Mouse (Mus musculus): ENCODE data around the gene Ube2g1. TPM values are rescaled to one million over a fixed set of nuclear protein-coding genes. Genes with fewer than 3 reads are reported as not detected.
A peak's percentile ranks its signal among the peaks of the same experiment; 100 is the strongest.
"Not testable (repeated sequence)": the region's sequence is repeated elsewhere in the genome, so short reads cannot be mapped to it uniquely, and the experiment has no call there.

The Ube2g1 gene
- polyA plus RNA-seq, 1 experiment from 2014 or later, result 85.6 TPM

- H3K9me3 ChIP-seq (replicated peaks), result no peaks in the 10 kb centered on the region
- no peaks in the 10 kb centered on the region for H3K27me3 ChIP-seq (ENCODE audit: low read depth, poor library complexity, severe bottlenecking)
- DNase-seq (ENCODE audit: low spot score), result no peak
- H3K4me1 ChIP-seq, result peaks cover 27% of the 10 kb centered on the region
- no peak overlapping the region for H3K27ac ChIP-seq
- peaks cover 25% of the 10 kb centered on the region for H3K36me3 ChIP-seq
- H3K4me3 ChIP-seq, result no peak overlapping the region
Observed at GRCm38 (mm10) chr11:72686697-72687096, 79.6 kb downstream of the Ube2g1 start.

- Histone ChIP-seq H3K4me1 (peaks cover 27% of the 10 kb centered on the region), H3K27me3 (ENCODE audit: low read depth, poor library complexity, severe bottlenecking) (no peaks in the 10 kb centered on the region), H3K9me3 (replicated peaks) (no peaks in the 10 kb centered on the region), H3K27ac (no peak overlapping the region), H3K36me3 (peaks cover 19% of the 10 kb centered on the region), H3K4me3 (no peak overlapping the region)
- no peak for DNase-seq (ENCODE audit: low spot score)
- 16% methylated on average over 5 of the region's 5 CpGs for WGBS
Observed at GRCm38 (mm10) chr11:72688242-72688641, 81.2 kb downstream of the Ube2g1 start.

GRCm38 (mm10) chr11:72689115-72689514 lies 82.0 kb downstream of the Ube2g1 start:
- no peak for DNase-seq (ENCODE audit: low spot score)
- no peaks in the 10 kb centered on the region for H3K9me3 ChIP-seq (replicated peaks)
- no peaks in the 10 kb centered on the region for H3K27me3 ChIP-seq (ENCODE audit: low read depth, poor library complexity, severe bottlenecking)
- H3K27ac ChIP-seq, result peak overlapping the region; percentile 94
- H3K36me3 ChIP-seq, result peaks cover 15% of the 10 kb centered on the region
- H3K4me3 ChIP-seq, result peak overlapping the region; percentile 89
- 76% methylated on average over 3 of the region's 3 CpGs for WGBS
- H3K4me1 ChIP-seq, result peaks cover 27% of the 10 kb centered on the region

GRCm38 (mm10) chr11:72689551-72690510 lies 82.7 kb downstream of the Ube2g1 start, which contains the start of gene Ankfy1:
Gene Ankfy1, plus strand, starts transcription at chr11:72690006.
- peak within 1 kb of the TSS; percentile 94 for H3K27ac ChIP-seq
- WGBS, result under 1% methylated on average over 56 of the region's 56 CpGs

GRCm38 (mm10) chr11:72692353-72692752 lies 85.3 kb downstream of the Ube2g1 start:
- H3K4me3 ChIP-seq, result no peak overlapping the region
- 94% methylated on average over 4 of the region's 4 CpGs for WGBS
- H3K36me3 ChIP-seq, result peaks cover 20% of the 10 kb centered on the region
- no peaks in the 10 kb centered on the region for H3K27me3 ChIP-seq (ENCODE audit: low read depth, poor library complexity, severe bottlenecking)
- H3K9me3 ChIP-seq (replicated peaks), result no peaks in the 10 kb centered on the region
- H3K4me1 ChIP-seq, result peaks cover 27% of the 10 kb centered on the region
- no peak overlapping the region for H3K27ac ChIP-seq
- no peak for DNase-seq (ENCODE audit: low spot score)

More at GRCm38 (mm10) chr11:72689551-72690510, 82.7 kb downstream of the Ube2g1 start, which contains the start of gene Ankfy1:
- H3K9me3 ChIP-seq (replicated peaks), result no peaks in the 10 kb centered on the region
- H3K4me1 ChIP-seq, result peaks cover 27% of the 10 kb centered on the region
- DNase-seq (ENCODE audit: low spot score), result peak; percentile 96
- peak within 1 kb of the TSS; percentile 89 for H3K4me3 ChIP-seq
- H3K27me3 ChIP-seq (ENCODE audit: low read depth, poor library complexity, severe bottlenecking), result no peaks in the 10 kb centered on the region
- peaks cover 15% of the 10 kb centered on the region for H3K36me3 ChIP-seq

GRCm38 (mm10) chr11:72695025-72695424 lies 87.9 kb downstream of the Ube2g1 start:
- H3K4me3 ChIP-seq, result no peak overlapping the region
- H3K27me3 ChIP-seq (ENCODE audit: low read depth, poor library complexity, severe bottlenecking), result no peaks in the 10 kb centered on the region
- H3K4me1 ChIP-seq, result peaks cover 12% of the 10 kb centered on the region
- WGBS, result 91% methylated on average over 3 of the region's 3 CpGs
- no peak overlapping the region for H3K27ac ChIP-seq
- no peaks in the 10 kb centered on the region for H3K9me3 ChIP-seq (replicated peaks)
- no peak for DNase-seq (ENCODE audit: low spot score)
- peaks cover 22% of the 10 kb centered on the region for H3K36me3 ChIP-seq

GRCm38 (mm10) chr11:72696368-72696971 lies 89.4 kb downstream of the Ube2g1 start:
- Histone ChIP-seq H3K4me1 (peaks cover under 1% of the 10 kb centered on the region; the same call in 1 of the 2 replicates), H3K9me3 (replicated peaks) (no peaks in the 10 kb centered on the region), H3K4me3 (no peak overlapping the region), H3K27me3 (ENCODE audit: low read depth, poor library complexity, severe bottlenecking) (no peaks in the 10 kb centered on the region), H3K27ac (no peak overlapping the region), H3K36me3 (peaks cover 26% of the 10 kb centered on the region)
- no peak for DNase-seq (ENCODE audit: low spot score)
- whole genome bisulfite sequencing, result 90% methylated on average over 2 of the region's 2 CpGs

- Histone ChIP-seq H3K27ac (no peak overlapping the region), H3K36me3 (peaks cover 29% of the 10 kb centered on the region), H3K9me3 (replicated peaks) (no peaks in the 10 kb centered on the region), H3K4me3 (no peak overlapping the region), H3K4me1 (no peaks in the 10 kb centered on the region), H3K27me3 (ENCODE audit: low read depth, poor library complexity, severe bottlenecking) (no peaks in the 10 kb centered on the region)
- DNase-seq (ENCODE audit: low spot score), result no peak
Observed at GRCm38 (mm10) chr11:72697323-72697722, 90.2 kb downstream of the Ube2g1 start.

GRCm38 (mm10) chr11:72705111-72705510 lies 98.0 kb downstream of the Ube2g1 start:
- not testable (repeated sequence) for DNase-seq (ENCODE audit: low spot score); H3K4me1 ChIP-seq; H3K27me3 ChIP-seq (ENCODE audit: low read depth, poor library complexity, severe bottlenecking); H3K27ac ChIP-seq; H3K4me3 ChIP-seq; H3K9me3 ChIP-seq (replicated peaks)
- H3K36me3 ChIP-seq, result peaks cover 18% of the 10 kb centered on the region
- 92% methylated on average over 2 of the region's 2 CpGs for WGBS

GRCm38 (mm10) chr11:72712721-72713120 lies 105.6 kb downstream of the Ube2g1 start:
- Histone ChIP-seq H3K9me3 (replicated peaks) (no peaks in the 10 kb centered on the region), H3K4me1 (no peaks in the 10 kb centered on the region), H3K27ac (no peak overlapping the region), H3K27me3 (ENCODE audit: low read depth, poor library complexity, severe bottlenecking) (no peaks in the 10 kb centered on the region), H3K36me3 (peaks cover 46% of the 10 kb centered on the region), H3K4me3 (no peak overlapping the region)
- WGBS, result 94% methylated on average over 5 of the region's 5 CpGs
- DNase-seq (ENCODE audit: low spot score), result no peak

GRCm38 (mm10) chr11:72718161-72718560 lies 111.1 kb downstream of the Ube2g1 start:
- H3K4me3 ChIP-seq, result no peak overlapping the region
- no peak overlapping the region for H3K27ac ChIP-seq
- no peak for DNase-seq (ENCODE audit: low spot score)
- H3K4me1 ChIP-seq, result 0 out of 2 replicates have a peak, but pooled peaks cover 3% of the 10 kb centered on the region
- H3K36me3 ChIP-seq, result peaks cover 57% of the 10 kb centered on the region
- whole genome bisulfite sequencing, result 94% methylated on average over 3 of the region's 3 CpGs
- no peaks in the 10 kb centered on the region for H3K27me3 ChIP-seq (ENCODE audit: low read depth, poor library complexity, severe bottlenecking)
- H3K9me3 ChIP-seq (replicated peaks), result no peaks in the 10 kb centered on the region

- Histone ChIP-seq H3K36me3 (peaks cover 41% of the 10 kb centered on the region), H3K4me1 (0 out of 2 replicates have a peak, but pooled peaks cover 6% of the 10 kb centered on the region), H3K27me3 (ENCODE audit: low read depth, poor library complexity, severe bottlenecking) (no peaks in the 10 kb centered on the region), H3K4me3 (no peak overlapping the region), H3K9me3 (replicated peaks) (no peaks in the 10 kb centered on the region), H3K27ac (no peak overlapping the region)
- no peak for DNase-seq (ENCODE audit: low spot score)
- WGBS, result 24% methylated on average over 2 of the region's 2 CpGs
Observed at GRCm38 (mm10) chr11:72723165-72723564, 116.1 kb downstream of the Ube2g1 start.

GRCm38 (mm10) chr11:72723871-72724270 lies 116.8 kb downstream of the Ube2g1 start:
- H3K9me3 ChIP-seq (replicated peaks), result no peaks in the 10 kb centered on the region
- peaks cover 46% of the 10 kb centered on the region for H3K36me3 ChIP-seq
- 0 out of 2 replicates have a peak, but pooled peaks cover 6% of the 10 kb centered on the region for H3K4me1 ChIP-seq
- no peak overlapping the region for H3K4me3 ChIP-seq
- no peak for DNase-seq (ENCODE audit: low spot score)
- H3K27me3 ChIP-seq (ENCODE audit: low read depth, poor library complexity, severe bottlenecking), result no peaks in the 10 kb centered on the region
- H3K27ac ChIP-seq, result no peak overlapping the region

Data from limb, embryonic 10.5 days (tissue).